Mouse (Mus musculus): ENCODE data around the gene 1700019A02Rik.

DNA sequence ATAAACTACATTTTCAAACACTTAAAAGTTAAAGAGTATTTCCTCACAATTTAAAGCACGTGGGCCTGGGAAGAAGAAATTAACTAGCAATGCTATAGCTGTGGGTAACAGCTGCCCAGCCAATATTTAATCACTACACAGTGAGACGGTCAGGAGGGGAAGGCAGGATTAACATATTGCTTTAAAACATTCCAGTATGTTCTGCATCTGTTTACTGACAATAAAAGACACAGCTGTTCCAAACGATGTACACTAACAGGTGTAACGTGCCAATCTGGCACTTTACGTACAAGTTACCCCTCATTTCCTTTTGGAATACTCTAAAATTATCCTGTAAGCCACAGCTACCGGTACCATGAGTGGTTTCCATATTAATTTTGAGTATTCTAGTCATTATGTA is 29.7 kb downstream of the 1700019A02Rik start:
- TF ChIP-seq CTCF (IDR thresholded peaks at IDR 0.05; ENCODE audit: extremely low read depth, insufficient read depth, low read length) (no peak), POLR2A (IDR thresholded peaks at IDR 0.05; ENCODE audit: extremely low read depth, insufficient read depth, low read length) (no peak)
